Mouse (Mus musculus): ENCODE results near the gene Trpm1.

DNA sequence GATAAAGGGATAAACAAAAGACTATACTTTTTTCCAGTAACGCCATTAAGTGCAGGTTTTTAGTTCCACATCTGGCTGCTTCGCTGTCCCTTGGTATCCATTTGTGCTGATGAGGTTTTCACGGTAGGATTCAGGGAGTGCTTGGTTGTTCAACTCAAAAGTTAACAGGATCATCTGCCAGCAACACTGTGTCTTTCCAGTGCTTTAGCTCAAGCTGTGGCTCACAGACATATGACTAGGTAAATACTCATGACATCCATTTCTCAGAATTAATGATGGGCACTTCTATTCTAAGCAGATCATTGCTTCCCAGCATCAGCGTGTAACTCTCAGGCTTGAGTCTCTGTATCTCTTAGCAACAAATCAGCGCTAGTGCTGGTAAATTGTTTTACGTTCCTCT lies 90.7 kb downstream of the Trpm1 start:
- TF ChIP-seq POLR2A (IDR thresholded peaks at IDR 0.05; ENCODE audit: control insufficient read depth, extremely low read depth, insufficient read depth, low read length, poor library complexity) (no peak), CTCF (IDR thresholded peaks at IDR 0.05; ENCODE audit: borderline replicate concordance, control insufficient read depth, extremely low read depth, insufficient read depth, low read length, poor library complexity) (no peak)

Measured in thymus, adult 2 months (tissue).